Mouse (Mus musculus): Measurements from ENCODE around the gene 6030452D12Rik. TPM values are rescaled to one million over a fixed set of nuclear protein-coding genes. Genes with fewer than 3 reads are reported as not detected.
A peak's percentile ranks its signal among the peaks of the same experiment; 100 is the strongest.

Gene 6030452D12Rik
- total RNA-seq, 2 experiments from 2014 or later: not detected

GRCm38 (mm10) chr8:106515946-106516479 is 15.7 kb downstream of the 6030452D12Rik start:
- DNase-seq (ENCODE audit: low spot score in 2 of 2): no peak

GRCm38 (mm10) chr8:106516581-106516980 is 16.3 kb downstream of the 6030452D12Rik start:
- no peak for DNase-seq (ENCODE audit: low spot score in 2 of 2)

- DNase-seq (ENCODE audit: low spot score in 2 of 2): no peak
These were observed 18.4 kb downstream of the 6030452D12Rik start for GRCm38 (mm10) chr8:106518763-106519162.

GRCm38 (mm10) chr8:106520578-106520977 is 20.3 kb downstream of the 6030452D12Rik start:
- DNase-seq (ENCODE audit: low spot score in 2 of 2): no peak

- no peak for DNase-seq (ENCODE audit: low spot score in 2 of 2)
These were observed 21.5 kb downstream of the 6030452D12Rik start for GRCm38 (mm10) chr8:106521845-106522244.

- no peak for DNase-seq (ENCODE audit: low spot score in 2 of 2)
These were observed 26.4 kb downstream of the 6030452D12Rik start for GRCm38 (mm10) chr8:106526725-106527124.

- no peak for DNase-seq (ENCODE audit: low spot score in 2 of 2)
These were observed 27.1 kb downstream of the 6030452D12Rik start for GRCm38 (mm10) chr8:106527241-106528036.

- DNase-seq (ENCODE audit: low spot score in 2 of 2): no peak
These were observed 28.4 kb downstream of the 6030452D12Rik start for GRCm38 (mm10) chr8:106528596-106529249.

GRCm38 (mm10) chr8:106529885-106530482 is 29.7 kb downstream of the 6030452D12Rik start:
- no peak for DNase-seq (ENCODE audit: low spot score in 2 of 2)

- no peak for DNase-seq (ENCODE audit: low spot score in 2 of 2)
These were observed 30.2 kb downstream of the 6030452D12Rik start for GRCm38 (mm10) chr8:106530566-106530965.

- no peak for DNase-seq (ENCODE audit: low spot score in 2 of 2)
These were observed 33.4 kb downstream of the 6030452D12Rik start for GRCm38 (mm10) chr8:106533709-106534108.

- peak; percentile 59 to 68 for DNase-seq (ENCODE audit: low spot score in 2 of 2)
These were observed 34.1 kb downstream of the 6030452D12Rik start for GRCm38 (mm10) chr8:106534449-106534848.

- DNase-seq (ENCODE audit: low spot score in 2 of 2): no peak
These were observed 35.1 kb downstream of the 6030452D12Rik start for GRCm38 (mm10) chr8:106535448-106535847.

GRCm38 (mm10) chr8:106539193-106539592 is 38.9 kb downstream of the 6030452D12Rik start:
- DNase-seq (ENCODE audit: low spot score in 2 of 2): no peak

GRCm38 (mm10) chr8:106541002-106541401 is 40.7 kb downstream of the 6030452D12Rik start:
- no peak for DNase-seq (ENCODE audit: low spot score in 2 of 2)

GRCm38 (mm10) chr8:106543043-106543442 is 42.7 kb downstream of the 6030452D12Rik start:
- DNase-seq (ENCODE audit: low spot score in 2 of 2): no peak

- DNase-seq (ENCODE audit: low spot score in 2 of 2): no peak
These were observed 44.8 kb downstream of the 6030452D12Rik start for GRCm38 (mm10) chr8:106545149-106545548.

- no peak for DNase-seq (ENCODE audit: low spot score in 2 of 2)
These were observed 46.4 kb downstream of the 6030452D12Rik start for GRCm38 (mm10) chr8:106546746-106547145.

GRCm38 (mm10) chr8:106548366-106548936 is 48.1 kb downstream of the 6030452D12Rik start:
- DNase-seq (ENCODE audit: low spot score in 2 of 2): no peak

GRCm38 (mm10) chr8:106550906-106551305 is 50.6 kb downstream of the 6030452D12Rik start:
- DNase-seq (ENCODE audit: low spot score in 2 of 2): no peak

- DNase-seq (ENCODE audit: low spot score in 2 of 2): no peak
These were observed 53.7 kb downstream of the 6030452D12Rik start for GRCm38 (mm10) chr8:106554011-106554410.
